Mouse (Mus musculus) lung, adult 2 months (tissue): ENCODE data around the gene Plin4.

Experiments
- CTCF ChIP-seq: fragments of 200-500 bp; IDR thresholded peaks from 2 replicates; pipeline ENCODE4 v1.5.1; 2011; ENCODE audit warnings: mild to moderate bottlenecking, low read length, control low read depth; ENCODE audit not compliant: insufficient read depth
- POLR2A ChIP-seq: fragments of 200-500 bp; IDR thresholded peaks from 2 replicates; pipeline ENCODE4 v1.6.1; 2011; ENCODE audit warnings: low read depth, mild to moderate bottlenecking, control low read depth, low read length, borderline replicate concordance; ENCODE audit errors: extremely low read depth

GRCm38 (mm10) chr17:56123161-56123560 is 13.6 kb upstream of the Plin4 start:
- no peak for TF ChIP-seq CTCF
- TF ChIP-seq POLR2A: no peak
